Comparison of ENCODE assay signal across 15 mouse cellular contexts in genomic region chr17:87304151-87304894, GRCm38 (mm10). TPM values are rescaled to one million over a fixed set of nuclear protein-coding genes. Genes with fewer than 3 reads are reported as not detected.
A peak's percentile ranks its signal among the peaks of the same experiment; 100 is the strongest.
DNase-seq lines count a peak whose midpoint lies in the region; ATAC-seq and TF ChIP-seq lines count a peak whose summit lies in the region.
"Had no signal": no experiment of that assay in that cellular context is flagged by ENCODE, and none has a peak within 500 bp of the region (broad histone marks: within the 10 kb centered on the region; RNA-seq: fewer than 3 reads in every experiment).

No protein-coding gene starts in this region.

- no peak overlapping the region for H3K27ac ChIP-seq in forebrain, embryonic 14.5 days (ENCODE audit: low read depth, low read length)
- H3K27ac ChIP-seq: forebrain, embryonic 10.5 days; limb, embryonic 12.5 days had no signal

- H3K36me3 ChIP-seq in forebrain, embryonic 14.5 days (ENCODE audit: control insufficient read depth, insufficient read depth, low read length): no peaks in the 10 kb centered on the region
- H3K36me3 ChIP-seq: forebrain, embryonic 10.5 days; limb, embryonic 12.5 days had no signal

- TF ChIP-seq POLR2A in lung, adult 2 months (IDR thresholded peaks at IDR 0.05; ENCODE audit: borderline replicate concordance, extremely low read depth, low read depth, low read length): no peak

- H3K27me3 ChIP-seq in forebrain, embryonic 14.5 days (replicated peaks; ENCODE audit: control insufficient read depth, insufficient read depth, low read length): no peaks in the 10 kb centered on the region
- H3K27me3 ChIP-seq: limb, embryonic 12.5 days had no signal

- no peak overlapping the region for H3K9ac ChIP-seq in forebrain, embryonic 14.5 days (ENCODE audit: low read length)
- H3K9ac ChIP-seq: limb, embryonic 12.5 days had no signal

- WGBS in lung, adult 2 months: 68% methylated on average over 11 of the region's 11 CpGs
- 83% methylated on average over 11 of the region's 11 CpGs for WGBS in forebrain, embryonic 14.5 days

- TF ChIP-seq CTCF in lung, adult 2 months (IDR thresholded peaks at IDR 0.05; ENCODE audit: insufficient read depth, low read length): no peak

- no peaks in the 10 kb centered on the region for H3K9me3 ChIP-seq in forebrain, embryonic 14.5 days (replicated peaks; ENCODE audit: control insufficient read depth, low read length)
- H3K9me3 ChIP-seq: forebrain, embryonic 10.5 days; limb, embryonic 12.5 days had no signal

- peaks cover 20% of the 10 kb centered on the region for H3K4me1 ChIP-seq in lung, adult 2 months (ENCODE audit: control insufficient read depth, insufficient read depth, low read length)
- no peaks in the 10 kb centered on the region for H3K4me1 ChIP-seq in forebrain, embryonic 14.5 days (ENCODE audit: control insufficient read depth, insufficient read depth, low read length)

- no peak overlapping the region for H3K4me3 ChIP-seq in lung, adult 2 months (replicated peaks; ENCODE audit: extremely low read depth, low read depth, low read length)
- no peak overlapping the region for H3K4me3 ChIP-seq in forebrain, embryonic 14.5 days (ENCODE audit: low read depth, low read length)
- H3K4me3 ChIP-seq: forebrain, embryonic 10.5 days; limb, embryonic 12.5 days had no signal

- no peak for ATAC-seq in forebrain, embryonic 14.5 days
- ATAC-seq: midbrain, embryonic 16.5 days had no signal

- no peak overlapping the region for H3K4me2 ChIP-seq in forebrain, embryonic 14.5 days (ENCODE audit: low read length)
- H3K4me2 ChIP-seq: limb, embryonic 12.5 days had no signal

- peak; percentile 68 for DNase-seq in adrenal gland, adult 2 months
- DNase-seq in adrenal gland, postnatal 4 days (ENCODE audit: low spot score in 2 of 2): no peak
- peak; percentile 42 for DNase-seq in lung, adult 2 months
- DNase-seq in lung, postnatal 10 days: no peak
- DNase-seq in lung, postnatal 36 days: peak; percentile 79
- no peak for DNase-seq in cerebellum, adult 8-10 months
- DNase-seq in forebrain, embryonic 14.5 days (ENCODE audit: low spot score): no peak
- no peak for DNase-seq in heart, adult 9 months (ENCODE audit: low spot score in 2 of 2)
- DNase-seq: B cell, adult 2 months; gastrocnemius, postnatal 10 days; heart, postnatal 4 days; thymus, adult 18-20 months had no signal

RNA-seq across cellular contexts. Expression of gene Ttc7, which starts 21.6 kb away (rescaled TPM):
- total RNA-seq in adrenal gland, adult 2 months (2021): 10 to 100 TPM; 12.0 to 15.1 TPM
- 30.6 and 34.0 TPM in 2 replicates for polyA plus RNA-seq in adrenal gland, adult 2 months (2012; rRNA removed)
- 10 to 100 TPM; 13.0 to 15.9 TPM for total RNA-seq in adrenal gland, postnatal 4 days (2021)
- 78.4 and 102 TPM in 2 replicates for polyA plus RNA-seq in lung, adult 2 months (2012; rRNA removed)
- polyA plus RNA-seq in forebrain, embryonic 14.5 days (2014; fragmentation: Nextera tagmentation; extraction: Ambion mirVana): 4.1 and 4.8 TPM in 2 replicates

RNA-seq across cellular contexts. Expression of gene Mcfd2, which starts 38.6 kb away (rescaled TPM):
- 100 to 1,000 TPM; 232 to 255 TPM for total RNA-seq in adrenal gland, adult 2 months (2021)
- polyA plus RNA-seq in adrenal gland, adult 2 months (2012; rRNA removed): 178 and 211 TPM in 2 replicates
- 100 to 1,000 TPM; 159 to 176 TPM for total RNA-seq in adrenal gland, postnatal 4 days (2021)
- polyA plus RNA-seq in lung, adult 2 months (2012; rRNA removed): 71.7 and 87.8 TPM in 2 replicates
- 56.1 and 63.4 TPM in 2 replicates for polyA plus RNA-seq in forebrain, embryonic 14.5 days (2014; fragmentation: Nextera tagmentation; extraction: Ambion mirVana)

Comparison
In these comparisons a context has a peak if more than half of its experiments do, and no peak if none do; other contexts are left out.
1. DNase-seq: peak in adrenal gland, adult 2 months (single experiment), lung, adult 2 months (single experiment) and lung, postnatal 36 days (single experiment); none in adrenal gland, postnatal 4 days (0 of 2), lung, postnatal 10 days (single experiment), cerebellum, adult 8-10 months (single experiment), forebrain, embryonic 14.5 days (single experiment) and heart, adult 9 months (0 of 2).